Comparison of ENCODE assay signal across 12 mouse cellular contexts in the genomic region with DNA sequence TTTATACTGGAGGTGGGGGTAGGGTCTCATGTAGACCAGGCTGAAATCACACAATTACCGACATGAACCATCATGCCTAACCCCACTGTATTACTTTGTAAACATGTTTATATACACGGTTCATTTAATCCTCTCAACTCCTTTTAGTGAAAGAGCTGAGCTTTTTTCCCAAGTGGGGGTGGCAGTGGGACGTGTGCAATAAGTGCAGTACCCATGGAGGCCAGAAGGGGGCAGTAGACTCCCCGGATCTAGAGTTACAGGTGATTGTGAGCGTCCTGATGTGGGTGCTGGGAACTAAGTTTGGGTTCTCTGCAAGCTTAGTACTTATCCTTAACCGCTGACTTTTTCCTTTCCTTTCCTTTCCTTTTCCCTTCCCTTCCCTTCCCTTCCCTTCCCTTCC. TPM values are rescaled to one million over a fixed set of nuclear protein-coding genes. Genes with fewer than 3 reads are reported as not detected.
DNase-seq lines count a peak whose midpoint lies in the region; ATAC-seq and TF ChIP-seq lines count a peak whose summit lies in the region.
"Had no signal": no experiment of that assay in that cellular context is flagged by ENCODE, and none has a peak within 500 bp of the region (broad histone marks: within the 10 kb centered on the region; RNA-seq: fewer than 3 reads in every experiment).

No protein-coding gene starts in this region.

- TF ChIP-seq EP300 in lung, postnatal 0 days (IDR thresholded peaks at IDR 0.05), result no peak

- no peak overlapping the region for H3K9ac ChIP-seq in lung, postnatal 0 days (replicated peaks; ENCODE audit: low read depth)
- H3K9ac ChIP-seq: neural tube, embryonic 12.5 days had no signal

- H3K4me3 ChIP-seq in lung, postnatal 0 days (ENCODE audit: low read depth, low read length), result no peak overlapping the region
- H3K4me3 ChIP-seq: forebrain, embryonic 10.5 days; heart, embryonic 10.5 days; neural tube, embryonic 12.5 days had no signal

- no peaks in the 10 kb centered on the region for H3K4me1 ChIP-seq in lung, postnatal 0 days (ENCODE audit: insufficient read depth, low read depth, low read length)
- H3K4me1 ChIP-seq: neural tube, embryonic 12.5 days had no signal

- peak; percentile 56 for TF ChIP-seq CTCF in lung, postnatal 0 days (IDR thresholded peaks at IDR 0.05)

- no peaks in the 10 kb centered on the region for H3K36me3 ChIP-seq in lung, postnatal 0 days (ENCODE audit: insufficient read depth, low read length)
- H3K36me3 ChIP-seq: forebrain, embryonic 10.5 days; heart, embryonic 10.5 days; neural tube, embryonic 12.5 days had no signal

- no peak overlapping the region for H3K27ac ChIP-seq in lung, postnatal 0 days (ENCODE audit: low read length)
- H3K27ac ChIP-seq: forebrain, embryonic 10.5 days; heart, embryonic 10.5 days; neural tube, embryonic 12.5 days had no signal

- no peak for ATAC-seq in CD4-positive, CD25-positive, alpha-beta regulatory T cell, adult 4 months
- no peak for ATAC-seq in lung, postnatal 0 days

- H3K9me3 ChIP-seq in lung, postnatal 0 days (ENCODE audit: low read length), result no peaks in the 10 kb centered on the region
- H3K9me3 ChIP-seq: forebrain, embryonic 10.5 days; heart, embryonic 10.5 days; neural tube, embryonic 12.5 days had no signal

- peak; percentile 42 for DNase-seq in CD4-positive, CD25-positive, alpha-beta regulatory T cell, adult 2 months (ENCODE audit: low read depth, low spot score)
- no peak for DNase-seq in lung, postnatal 0 days (ENCODE audit: low spot score)
- DNase-seq in lung, postnatal 14 days, result no peak
- DNase-seq in c-Kit-positive CD71-positive TER-119-negative erythroid progenitor cells, embryonic 14.5 days (ENCODE audit: low read depth), result peak; percentile 15
- peak; percentile 54 for DNase-seq in testis, postnatal 14 days (ENCODE audit: low spot score)
- DNase-seq in frontal cortex, postnatal 14 days (ENCODE audit: low spot score in 2 of 2), result no peak
- no peak for DNase-seq in kidney, adult 9 months
- DNase-seq: adrenal gland, postnatal 14 days had no signal

- whole genome bisulfite sequencing in lung, postnatal 0 days, result 51% methylated on average over 6 of the region's 6 CpGs

- no peaks in the 10 kb centered on the region for H3K27me3 ChIP-seq in lung, postnatal 0 days (replicated peaks; ENCODE audit: insufficient read depth, low read length)
- H3K27me3 ChIP-seq: neural tube, embryonic 12.5 days had no signal

- no peak overlapping the region for H3K4me2 ChIP-seq in lung, postnatal 0 days (replicated peaks; ENCODE audit: low read depth, low read length)
- H3K4me2 ChIP-seq: neural tube, embryonic 12.5 days had no signal

RNA-seq across cellular contexts. Expression of a gene that starts 37.5 kb away (rescaled TPM):
- not detected for polyA plus RNA-seq in CD4-positive, CD25-positive, alpha-beta regulatory T cell, adult 4 months (2017; shearing (Covaris generic))
- polyA plus RNA-seq in lung, postnatal 0 days (2015; fragmentation: Nextera tagmentation; extraction: Ambion mirVana), result 0.23 TPM in 2 replicates

RNA-seq across cellular contexts. Expression of a gene that starts 49.1 kb away (rescaled TPM):
- under 1 TPM in 1 of 2 experiments, not detected in 1; 0.28 TPM for polyA plus RNA-seq in CD4-positive, CD25-positive, alpha-beta regulatory T cell, adult 4 months (2017; shearing (Covaris generic))
- polyA plus RNA-seq in lung, postnatal 0 days (2015; fragmentation: Nextera tagmentation; extraction: Ambion mirVana), result 3,302 and 3,486 TPM in 2 replicates

Comparison
In these comparisons a context has a peak if more than half of its experiments do, and no peak if none do; other contexts are left out.
1. DNase-seq: peak in CD4-positive, CD25-positive, alpha-beta regulatory T cell, adult 2 months (single experiment), c-Kit-positive CD71-positive TER-119-negative erythroid progenitor cells, embryonic 14.5 days (single experiment) and testis, postnatal 14 days (single experiment); none in lung, postnatal 0 days (single experiment), lung, postnatal 14 days (single experiment), frontal cortex, postnatal 14 days (0 of 2) and kidney, adult 9 months (single experiment).
2. RNA of a gene that starts 49.1 kb away (polyA plus RNA-seq): 3,302 to 3,486 TPM in lung, postnatal 0 days; 0.28 TPM in CD4-positive, CD25-positive, alpha-beta regulatory T cell, adult 4 months; every median in the first group is over 1,000 times any median in the second.